Mouse (Mus musculus) retina, embryonic 14.5 days (tissue): ENCODE results near the gene Tmem255b.

Experiments used
- DNase-seq: peaks from one replicate; pipeline ENCODE4 v3.0.0-alpha.2; 2015; ENCODE audit warnings: low spot score

Gene Tmem255b

DNA sequence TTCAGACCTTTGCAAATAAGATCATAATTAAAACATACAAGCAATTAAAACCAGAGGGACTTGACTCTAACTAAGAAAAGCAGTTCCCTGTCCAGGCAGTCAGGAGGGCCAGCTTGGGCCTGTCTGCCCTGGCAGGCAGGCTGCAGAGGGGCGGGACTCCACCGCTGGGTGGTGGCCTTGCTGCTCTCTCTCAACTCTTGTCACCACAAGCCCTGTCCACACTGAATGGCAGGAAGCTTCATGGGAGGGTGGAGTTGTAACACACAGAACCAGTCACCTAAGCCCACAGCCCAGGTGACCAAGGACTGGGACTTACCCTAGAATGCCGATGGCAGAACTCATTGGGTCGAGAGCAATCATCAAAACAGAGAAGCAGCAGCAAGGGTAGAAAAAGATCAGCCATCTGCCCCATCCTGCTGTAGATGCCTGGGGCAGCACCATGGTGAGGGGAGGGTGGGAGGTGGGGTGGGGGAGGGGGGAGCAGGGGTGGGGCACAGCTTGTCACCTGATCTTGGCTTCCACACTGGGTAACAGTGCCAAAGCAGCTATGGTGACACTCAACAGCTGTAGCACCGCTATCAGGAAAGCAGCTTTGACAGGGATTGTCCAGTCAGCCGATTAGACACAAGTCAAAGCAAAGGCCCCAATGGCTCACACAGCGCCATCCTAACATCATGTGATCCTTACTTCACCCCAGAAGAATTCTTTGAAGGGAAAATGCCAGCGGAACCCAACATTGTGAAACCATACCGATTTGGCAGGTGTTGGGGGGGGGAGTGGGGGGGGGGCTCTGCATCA lies 57.4 kb downstream of the Tmem255b start:
- peak; percentile 34 for DNase-seq

GRCm38 (mm10) chr8:13493011-13493410 lies 58.0 kb downstream of the Tmem255b start:
- no peak for DNase-seq

DNA sequence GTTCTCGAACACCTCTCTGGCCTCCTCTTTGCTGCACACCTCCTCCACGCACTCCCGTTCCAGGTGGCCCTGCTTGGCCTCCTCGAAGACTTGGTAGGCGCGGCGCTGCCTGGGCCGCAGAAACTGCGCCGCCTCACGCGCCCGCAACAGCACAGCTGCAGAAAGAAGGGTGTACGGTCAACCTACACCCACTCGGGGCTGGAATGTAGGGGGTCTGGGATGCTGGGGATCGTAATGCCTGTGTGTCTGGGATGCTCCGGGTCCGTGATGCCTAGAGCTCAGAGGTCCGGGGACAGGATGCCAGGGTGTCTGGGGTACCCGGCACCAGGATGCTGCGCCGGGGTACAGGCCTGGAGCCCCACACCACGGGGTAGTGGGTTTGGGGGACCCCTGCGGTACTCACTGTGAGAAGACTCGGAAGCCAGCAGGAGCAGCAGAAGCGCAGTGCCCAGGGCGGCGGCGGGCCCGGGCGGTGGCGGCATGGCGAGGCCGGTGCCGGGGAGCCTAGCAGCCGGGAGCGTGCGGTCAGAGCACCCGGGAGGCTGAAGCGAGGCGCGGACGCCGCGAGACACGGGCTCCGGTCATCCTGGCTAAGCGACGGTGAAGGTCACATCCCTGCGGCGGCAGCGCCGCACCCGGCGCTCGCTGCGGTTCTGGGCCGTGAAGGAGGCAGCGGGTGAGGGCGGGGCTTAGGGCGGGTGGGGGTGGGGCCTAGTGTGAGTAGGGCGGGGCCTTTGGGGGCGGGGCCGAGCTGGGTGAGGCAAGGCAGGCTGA lies 59.1 kb downstream of the Tmem255b start, which contains the start of gene Gas6:
Gas6 (minus strand) TSS at position 633 of the 774 bp plus-strand sequence.
- DNase-seq = peak; percentile 73

DNA sequence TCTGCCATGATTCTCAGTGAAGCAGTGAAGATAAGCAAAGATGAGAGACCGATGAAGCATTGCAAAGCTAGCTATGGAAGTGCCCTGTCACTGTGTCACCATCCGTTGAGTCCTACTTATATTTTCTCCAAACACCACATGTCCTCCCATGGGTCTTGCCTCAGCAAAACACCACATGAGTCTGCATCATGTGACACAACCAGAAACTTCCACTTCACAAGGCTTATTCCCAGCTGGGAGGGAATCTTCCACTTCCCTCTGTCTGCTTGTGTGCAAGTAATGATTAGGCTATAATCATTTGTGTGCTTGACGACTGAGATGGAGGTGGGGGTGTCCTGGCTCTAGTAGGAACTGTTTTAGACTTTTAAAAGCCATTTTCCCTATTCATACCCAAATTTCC lies 66.2 kb downstream of the Tmem255b start:
- DNase-seq = no peak

DNA sequence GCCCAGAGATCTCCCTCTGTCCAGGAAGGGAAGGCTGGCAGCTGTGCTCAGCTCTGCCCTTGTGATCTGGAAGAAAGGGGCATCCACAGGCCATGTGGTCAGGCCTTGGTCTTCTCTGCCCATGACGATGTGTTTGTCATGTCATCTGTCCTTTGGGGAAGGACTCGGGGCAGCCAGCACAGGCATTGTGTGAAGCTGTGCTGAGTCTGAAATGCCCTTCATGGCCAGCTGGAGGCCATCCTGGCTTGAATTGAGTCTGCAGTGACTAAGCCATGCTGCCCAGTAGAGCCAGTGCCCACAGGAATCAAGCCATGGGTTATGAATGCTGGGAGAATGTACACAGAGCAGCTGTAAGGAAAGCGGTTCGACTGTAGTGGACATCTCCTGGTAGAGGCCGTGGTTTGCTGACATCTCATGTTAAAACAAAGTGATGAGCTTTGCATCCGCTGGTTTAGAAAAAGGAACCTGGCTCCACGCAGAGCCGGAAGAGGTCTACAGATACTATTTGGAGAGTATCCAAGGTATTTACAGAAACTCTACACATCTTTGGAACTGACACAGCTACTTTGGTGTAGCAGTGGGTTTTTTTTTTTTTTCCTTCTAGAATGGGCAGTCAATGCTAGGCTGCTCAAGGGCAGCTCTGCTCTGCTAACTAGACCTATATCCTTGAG lies 69.1 kb downstream of the Tmem255b start:
- DNase-seq = no peak

DNA sequence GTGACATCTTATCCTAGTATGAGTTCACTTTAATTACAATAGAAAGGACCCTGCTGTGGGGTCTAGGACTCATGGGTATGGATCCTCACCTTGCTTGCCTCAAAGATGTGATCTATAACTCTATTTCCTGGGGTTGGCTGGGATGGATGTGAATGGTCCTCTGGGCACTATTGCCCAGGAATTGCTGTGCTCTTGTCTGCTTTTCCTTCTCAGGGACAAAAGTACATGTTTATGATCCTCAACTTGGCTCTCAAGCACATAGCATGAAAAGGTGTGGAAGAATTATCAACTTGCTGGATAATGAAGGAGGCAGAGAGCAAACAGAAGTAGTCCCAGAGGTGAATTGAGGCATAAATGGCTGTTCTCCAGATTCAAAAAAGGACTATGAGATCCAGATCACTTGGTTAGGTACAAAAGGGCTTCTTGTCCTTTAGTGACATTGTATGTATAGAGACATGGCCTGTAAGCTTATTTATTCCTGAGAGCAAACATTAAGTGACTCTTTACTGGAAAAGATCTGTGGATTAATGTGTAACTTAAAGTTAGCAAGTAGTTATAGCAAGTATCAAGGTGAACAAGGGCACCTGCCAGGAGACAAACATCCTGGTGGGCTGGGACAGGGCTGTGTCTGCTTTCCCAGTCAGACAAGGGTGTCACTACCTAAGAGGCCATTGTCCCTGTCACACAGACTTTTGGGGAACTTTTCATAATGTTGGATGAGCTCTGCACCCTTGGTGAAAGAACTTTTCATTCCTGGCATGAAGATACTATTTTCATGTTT lies 70.1 kb downstream of the Tmem255b start:
- DNase-seq = no peak

- DNase-seq = no peak
Measured at GRCm38 (mm10) chr8:13506849-13507248, 71.9 kb downstream of the Tmem255b start.

GRCm38 (mm10) chr8:13507284-13507937 lies 72.4 kb downstream of the Tmem255b start:
- no peak for DNase-seq

DNA sequence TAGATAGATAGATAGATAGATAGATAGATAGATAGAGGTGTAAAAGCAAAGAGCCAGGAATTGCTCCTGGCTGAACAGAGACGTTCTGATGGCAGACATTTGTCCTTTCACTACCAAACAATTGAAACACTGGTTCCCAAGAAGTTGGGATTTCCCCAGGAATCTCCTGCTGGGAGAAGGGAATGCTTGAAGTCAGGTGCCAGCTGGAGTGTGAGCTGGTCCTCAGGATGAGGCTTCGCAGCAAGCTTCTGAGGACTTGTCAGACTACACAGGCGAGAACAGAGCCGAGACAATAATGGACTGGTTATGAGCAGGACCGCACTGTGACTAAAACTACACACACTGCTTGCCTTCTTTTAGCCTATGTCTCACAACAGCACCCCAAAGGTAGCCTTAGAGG lies 77.0 kb downstream of the Tmem255b start:
- DNase-seq = no peak

DNA sequence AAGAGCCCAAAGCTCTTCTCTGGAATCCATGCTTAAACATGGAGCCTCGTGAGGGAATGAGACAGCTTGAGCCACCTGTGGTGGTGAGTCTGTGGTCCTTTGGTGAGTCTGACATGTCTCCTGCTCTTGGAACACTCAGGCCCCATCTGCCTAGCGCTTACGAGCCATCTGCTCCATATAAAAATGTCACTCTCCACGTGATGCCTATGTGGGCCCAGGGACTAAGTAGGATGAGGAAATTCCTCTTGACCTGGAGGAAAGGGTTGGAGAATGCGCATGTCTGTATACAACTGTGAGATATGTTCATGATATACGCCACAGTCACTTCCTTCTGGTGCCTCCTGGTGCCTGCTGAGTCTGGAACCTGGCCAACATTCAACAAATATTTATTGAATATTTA lies 77.7 kb downstream of the Tmem255b start:
- DNase-seq = no peak

GRCm38 (mm10) chr8:13513556-13514370 lies 78.8 kb downstream of the Tmem255b start:
- no peak for DNase-seq

DNA sequence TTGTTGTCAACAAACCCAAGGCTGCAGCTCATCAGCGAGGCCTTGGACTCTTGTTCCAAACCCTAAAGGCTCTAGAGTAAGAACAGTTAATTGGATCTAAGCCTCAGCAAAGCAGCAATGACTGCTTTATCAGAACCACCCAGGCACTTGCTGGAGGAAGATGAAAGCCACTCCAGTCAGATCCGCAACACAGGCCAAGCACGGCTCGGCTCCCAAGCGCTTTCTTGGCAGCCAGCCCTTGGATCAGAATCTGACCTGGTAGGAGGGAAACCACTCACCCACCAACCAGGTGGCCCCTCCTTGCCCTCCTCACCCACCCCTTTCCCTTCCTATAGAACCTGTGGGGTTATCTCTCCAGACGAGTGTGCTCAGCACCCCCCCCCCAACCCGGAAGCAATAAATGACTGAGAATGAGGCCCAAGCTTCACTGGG lies 81.0 kb downstream of the Tmem255b start:
- no peak for DNase-seq

DNA sequence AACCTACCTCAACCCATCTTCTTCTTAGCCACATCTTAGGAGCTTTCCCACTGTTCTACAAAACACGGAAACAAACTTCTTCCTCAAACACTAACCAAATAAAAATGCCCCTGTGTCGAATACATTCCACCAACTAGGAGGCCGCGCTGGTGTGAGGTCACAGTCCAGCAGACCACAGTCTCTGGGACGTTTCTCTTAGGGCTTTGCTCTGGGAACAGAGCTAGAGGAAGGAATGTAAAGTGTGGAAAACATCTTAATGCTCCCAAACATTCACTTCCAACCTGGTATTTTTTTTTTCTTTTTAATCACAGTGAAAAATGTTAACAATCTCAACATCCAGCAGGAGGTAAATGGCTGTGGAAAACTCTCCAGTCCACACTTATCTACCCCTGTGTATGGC lies 81.7 kb downstream of the Tmem255b start:
- DNase-seq = no peak

DNA sequence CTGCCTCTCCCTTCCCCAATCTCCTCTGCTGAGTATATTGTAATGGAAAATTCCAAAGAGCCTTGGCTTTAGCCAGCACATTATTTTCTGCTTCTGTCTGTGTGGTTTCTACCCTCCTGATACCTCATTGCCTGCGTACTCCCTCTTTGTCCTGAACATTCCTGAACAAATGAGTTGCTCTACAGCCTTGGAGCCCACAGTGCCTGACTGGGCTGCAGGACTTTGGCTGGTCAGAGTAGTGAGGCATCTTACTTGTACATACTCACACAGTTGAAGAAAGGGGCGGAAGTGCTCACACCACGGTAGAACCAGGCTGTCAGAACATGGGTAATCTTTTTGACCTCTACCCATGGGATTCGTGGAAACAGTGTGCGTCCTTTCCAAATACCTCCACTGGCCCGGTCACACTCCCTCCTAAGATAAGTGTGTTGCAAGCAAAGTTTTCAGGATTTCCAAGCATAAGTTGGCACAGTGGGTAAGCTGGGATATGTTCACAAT lies 82.3 kb downstream of the Tmem255b start:
- no peak for DNase-seq
